Mouse (Mus musculus): ENCODE measurements around the gene Dlg2.

GRCm38 (mm10) chr7:91810774-91811173 is 1334.3 kb downstream of the Dlg2 start:
- no peak for TF ChIP-seq POLR2A (IDR thresholded peaks at IDR 0.05; ENCODE audit: insufficient read depth, low read depth, low read length)
- no peak for TF ChIP-seq CTCF (IDR thresholded peaks at IDR 0.05)
